Mouse (Mus musculus): ENCODE measurements at regions not wholly inside any gene's neighbourhood (a gene's known extent, or its start where the extent isn't known, plus 50 kb on each side); places are given as distances from the start of the nearest gene placed in this dataset.

DNA sequence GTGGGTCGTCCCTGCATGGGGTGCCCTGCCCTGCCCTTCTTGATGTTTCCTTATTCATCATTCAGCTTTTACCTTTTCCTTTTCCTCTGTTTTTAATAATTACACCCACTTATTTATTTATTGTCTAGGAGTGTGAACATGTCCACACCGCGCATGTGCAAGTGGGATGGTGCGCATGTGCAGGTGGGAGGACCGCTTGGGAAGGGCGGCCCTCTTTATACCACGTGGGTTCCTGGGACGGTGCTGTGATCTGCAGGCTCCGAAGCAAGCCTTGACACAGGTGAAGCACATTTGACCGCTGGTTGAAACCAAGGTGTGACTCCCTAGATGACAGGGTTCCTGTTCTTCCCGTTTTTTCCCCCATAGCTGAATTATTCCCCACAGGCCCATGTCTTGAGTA is 60.0 kb downstream of the Syf2 start:
- no peak overlapping the region for H3K4me3 ChIP-seq
- 90% methylated on average over 11 of the region's 11 CpGs for WGBS
- H3K9ac ChIP-seq (replicated peaks): no peak overlapping the region
- H3K36me3 ChIP-seq: no peaks in the 10 kb centered on the region
- no peaks in the 10 kb centered on the region for H3K9me3 ChIP-seq
- peaks cover 7% of the 10 kb centered on the region for H3K4me1 ChIP-seq
- no peak overlapping the region for H3K4me2 ChIP-seq (replicated peaks)
- H3K27ac ChIP-seq (replicated peaks): no peak overlapping the region
- no peak for ATAC-seq (ENCODE audit: low FRiP score, low read depth)
- H3K27me3 ChIP-seq: peaks cover 8% of the 10 kb centered on the region

- Histone ChIP-seq H3K4me3 (no peak overlapping the region), H3K27me3 (peaks cover 8% of the 10 kb centered on the region), H3K4me2 (replicated peaks) (no peak overlapping the region), H3K4me1 (peaks cover 9% of the 10 kb centered on the region), H3K9me3 (no peaks in the 10 kb centered on the region), H3K9ac (replicated peaks) (no peak overlapping the region), H3K27ac (replicated peaks) (no peak overlapping the region), H3K36me3 (no peaks in the 10 kb centered on the region)
- 60% methylated on average over 8 of the region's 8 CpGs for WGBS
- no peak for ATAC-seq (ENCODE audit: low FRiP score, low read depth)
These were observed 62.9 kb downstream of the Syf2 start for GRCm38 (mm10) chr4:134993526-134994122.

DNA sequence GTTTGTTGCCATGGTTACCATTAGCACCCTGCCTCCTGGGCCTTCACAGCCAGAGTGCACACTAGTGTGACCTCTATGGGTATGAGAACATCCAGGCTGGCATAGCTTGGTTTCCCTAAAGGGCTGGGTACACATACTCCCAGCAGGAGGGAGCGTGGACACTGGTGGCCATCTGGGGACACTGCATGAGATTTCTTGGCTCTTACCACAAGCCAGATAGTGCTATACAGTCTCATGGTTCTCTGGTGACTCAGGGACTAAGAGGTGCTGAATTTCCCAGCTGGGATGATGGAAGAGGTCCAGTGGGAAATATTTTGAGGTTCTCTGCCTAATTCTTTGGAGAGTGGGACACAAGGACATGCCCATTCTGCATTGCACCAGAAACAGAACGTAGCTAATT is 63.5 kb downstream of the Syf2 start:
- no peak for ATAC-seq (ENCODE audit: low FRiP score, low read depth)
- H3K36me3 ChIP-seq: no peaks in the 10 kb centered on the region
- no peak overlapping the region for H3K4me2 ChIP-seq (replicated peaks)
- H3K27ac ChIP-seq (replicated peaks): no peak overlapping the region
- no peak overlapping the region for H3K9ac ChIP-seq (replicated peaks)
- H3K4me1 ChIP-seq: peaks cover 13% of the 10 kb centered on the region
- H3K27me3 ChIP-seq: peaks cover 8% of the 10 kb centered on the region
- no peaks in the 10 kb centered on the region for H3K9me3 ChIP-seq
- WGBS: 87% methylated on average over 2 of the region's 2 CpGs
- H3K4me3 ChIP-seq: no peak overlapping the region

- Histone ChIP-seq H3K4me2 (replicated peaks) (no peak overlapping the region), H3K9me3 (no peaks in the 10 kb centered on the region), H3K27me3 (peaks cover 8% of the 10 kb centered on the region), H3K4me1 (peaks cover 9% of the 10 kb centered on the region), H3K4me3 (no peak overlapping the region), H3K27ac (replicated peaks) (no peak overlapping the region), H3K36me3 (no peaks in the 10 kb centered on the region), H3K9ac (replicated peaks) (no peak overlapping the region)
- ATAC-seq (ENCODE audit: low FRiP score, low read depth): no peak
- WGBS: 95% methylated on average over 5 of the region's 6 CpGs
These were observed 64.0 kb downstream of the Syf2 start for GRCm38 (mm10) chr4:134994648-134995047.

DNA sequence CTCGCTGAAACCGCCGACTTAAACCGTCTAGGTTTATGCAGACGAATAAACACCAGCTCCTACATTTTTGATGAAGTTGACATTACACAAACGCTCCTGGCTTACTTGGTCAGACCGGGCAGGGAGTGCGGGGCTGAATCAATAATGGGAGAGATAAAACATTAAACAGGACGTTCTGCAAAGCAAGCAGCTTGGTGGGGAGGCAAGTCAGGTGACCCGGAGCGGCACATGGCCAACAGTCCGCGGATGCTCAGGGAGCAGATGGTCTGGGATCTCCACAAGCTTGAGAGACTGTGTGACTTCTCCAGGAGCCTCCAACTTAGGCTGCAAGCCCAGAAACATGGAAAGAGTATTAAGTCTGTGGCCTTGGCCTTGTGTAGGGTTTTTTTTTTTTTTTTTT is 64.4 kb downstream of the Syf2 start:
- Histone ChIP-seq H3K4me3 (no peak overlapping the region), H3K9ac (replicated peaks) (no peak overlapping the region), H3K9me3 (no peaks in the 10 kb centered on the region), H3K4me1 (peaks cover 5% of the 10 kb centered on the region), H3K27me3 (peaks cover 8% of the 10 kb centered on the region), H3K4me2 (replicated peaks) (no peak overlapping the region), H3K27ac (replicated peaks) (no peak overlapping the region), H3K36me3 (no peaks in the 10 kb centered on the region)
- no peak for ATAC-seq (ENCODE audit: low FRiP score, low read depth)
- 70% methylated on average over 13 of the region's 13 CpGs for WGBS

- Histone ChIP-seq H3K27me3 (peaks cover 8% of the 10 kb centered on the region), H3K36me3 (no peaks in the 10 kb centered on the region), H3K27ac (replicated peaks) (no peak overlapping the region), H3K9ac (replicated peaks) (no peak overlapping the region), H3K9me3 (no peaks in the 10 kb centered on the region), H3K4me2 (replicated peaks) (no peak overlapping the region), H3K4me3 (no peak overlapping the region), H3K4me1 (peaks cover 5% of the 10 kb centered on the region)
- no peak for ATAC-seq (ENCODE audit: low FRiP score, low read depth)
- whole genome bisulfite sequencing: 89% methylated on average over 6 of the region's 6 CpGs
These were observed 65.4 kb downstream of the Syf2 start for GRCm38 (mm10) chr4:134996121-134996520.

DNA sequence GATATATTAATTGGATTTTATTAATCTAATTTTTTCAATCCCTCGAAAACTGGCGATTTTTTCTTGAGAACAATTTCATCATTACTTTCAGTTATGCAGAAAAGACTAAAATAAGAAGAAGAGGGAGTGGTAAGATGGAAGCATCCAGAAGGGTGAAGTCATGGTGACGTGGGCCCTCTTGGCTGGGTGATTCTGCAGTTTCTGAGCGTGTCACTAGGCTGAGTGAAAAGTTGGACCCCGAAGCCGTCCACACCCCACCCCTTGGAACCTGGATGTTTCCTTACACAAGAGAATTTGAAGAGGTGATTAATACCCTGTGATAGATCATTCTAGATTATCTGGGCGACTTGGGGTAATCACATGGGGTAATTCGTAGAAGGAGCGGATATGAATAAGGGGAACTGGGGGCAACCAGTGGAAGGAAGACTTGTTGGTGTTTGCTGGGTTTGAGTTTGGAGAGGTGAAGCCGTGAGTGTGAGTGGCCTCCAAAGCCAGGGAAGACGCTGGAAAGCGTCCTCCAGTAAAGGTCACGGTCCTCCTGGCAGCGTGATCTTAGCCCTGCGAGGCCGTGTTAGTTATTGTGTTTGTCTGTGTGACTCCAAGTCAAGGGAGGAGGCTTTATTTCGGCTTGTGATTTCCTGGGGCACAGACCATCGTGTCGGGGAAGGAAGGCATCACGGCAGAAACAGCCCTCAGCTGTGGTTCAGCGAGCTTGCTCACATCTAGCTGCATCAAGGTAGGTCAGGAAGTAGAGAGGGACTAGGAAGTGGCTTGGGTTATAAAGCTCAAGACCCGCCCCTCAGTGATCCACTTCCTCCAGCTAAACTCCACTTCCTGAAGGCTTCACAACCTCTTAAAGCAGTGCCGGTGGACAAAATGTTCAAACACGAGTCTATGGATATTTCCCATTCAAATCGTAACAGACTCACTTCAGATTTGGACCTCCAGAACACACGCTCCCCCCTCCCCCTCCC is 67.0 kb downstream of the Syf2 start:
- no peak overlapping the region for H3K9ac ChIP-seq (replicated peaks)
- peaks cover 8% of the 10 kb centered on the region for H3K27me3 ChIP-seq
- H3K4me2 ChIP-seq (replicated peaks): no peak overlapping the region
- no peak overlapping the region for H3K27ac ChIP-seq (replicated peaks)
- no peaks in the 10 kb centered on the region for H3K36me3 ChIP-seq
- H3K4me1 ChIP-seq: peaks cover 5% of the 10 kb centered on the region
- no peak overlapping the region for H3K4me3 ChIP-seq
- no peak for ATAC-seq (ENCODE audit: low FRiP score, low read depth)
- no peaks in the 10 kb centered on the region for H3K9me3 ChIP-seq
- WGBS: 89% methylated on average over 26 of the region's 26 CpGs

DNA sequence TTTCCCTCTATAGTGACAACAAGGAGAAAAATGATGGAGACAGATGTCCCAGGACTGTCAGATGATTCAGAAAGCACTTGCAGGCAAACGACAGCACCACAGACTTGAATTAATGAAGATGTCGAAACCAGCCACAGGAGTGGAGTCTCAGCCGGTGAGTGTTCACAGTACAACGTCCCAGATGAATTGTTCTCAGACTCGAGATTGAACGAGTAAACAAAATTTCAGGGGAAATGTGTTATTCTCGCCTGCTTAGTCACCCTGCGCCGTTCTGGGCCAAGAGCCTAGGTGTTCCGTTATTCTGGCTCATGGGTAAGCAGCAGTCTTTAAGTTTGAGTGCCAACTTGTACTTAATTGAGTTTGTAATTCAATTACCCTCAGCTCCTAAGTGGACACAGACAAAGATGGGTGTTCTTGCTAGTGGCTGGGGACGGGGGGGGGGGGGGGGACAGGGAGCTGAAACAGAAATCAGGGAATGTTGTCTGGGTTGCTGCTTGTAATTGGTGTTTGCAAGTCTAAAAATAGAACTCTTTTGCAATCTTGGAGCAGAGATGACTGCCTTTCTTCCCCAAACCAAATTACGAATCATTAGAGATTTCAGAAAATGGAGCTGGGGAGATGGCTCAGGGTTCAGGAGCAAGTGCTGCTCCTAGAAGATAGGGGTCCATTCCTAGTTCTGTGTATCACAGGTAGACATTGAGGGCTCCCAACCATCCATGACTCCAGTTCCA is 68.4 kb downstream of the Syf2 start:
- 77% methylated on average over 12 of the region's 12 CpGs for WGBS
- no peak overlapping the region for H3K9ac ChIP-seq (replicated peaks)
- no peaks in the 10 kb centered on the region for H3K27me3 ChIP-seq
- H3K4me3 ChIP-seq: no peak overlapping the region
- no peak overlapping the region for H3K27ac ChIP-seq (replicated peaks)
- no peak overlapping the region for H3K4me2 ChIP-seq (replicated peaks)
- H3K36me3 ChIP-seq: no peaks in the 10 kb centered on the region
- H3K4me1 ChIP-seq: peaks cover 5% of the 10 kb centered on the region; the same call in 1 of the 2 replicates
- H3K9me3 ChIP-seq: no peaks in the 10 kb centered on the region
- no peak for ATAC-seq (ENCODE audit: low FRiP score, low read depth)

DNA sequence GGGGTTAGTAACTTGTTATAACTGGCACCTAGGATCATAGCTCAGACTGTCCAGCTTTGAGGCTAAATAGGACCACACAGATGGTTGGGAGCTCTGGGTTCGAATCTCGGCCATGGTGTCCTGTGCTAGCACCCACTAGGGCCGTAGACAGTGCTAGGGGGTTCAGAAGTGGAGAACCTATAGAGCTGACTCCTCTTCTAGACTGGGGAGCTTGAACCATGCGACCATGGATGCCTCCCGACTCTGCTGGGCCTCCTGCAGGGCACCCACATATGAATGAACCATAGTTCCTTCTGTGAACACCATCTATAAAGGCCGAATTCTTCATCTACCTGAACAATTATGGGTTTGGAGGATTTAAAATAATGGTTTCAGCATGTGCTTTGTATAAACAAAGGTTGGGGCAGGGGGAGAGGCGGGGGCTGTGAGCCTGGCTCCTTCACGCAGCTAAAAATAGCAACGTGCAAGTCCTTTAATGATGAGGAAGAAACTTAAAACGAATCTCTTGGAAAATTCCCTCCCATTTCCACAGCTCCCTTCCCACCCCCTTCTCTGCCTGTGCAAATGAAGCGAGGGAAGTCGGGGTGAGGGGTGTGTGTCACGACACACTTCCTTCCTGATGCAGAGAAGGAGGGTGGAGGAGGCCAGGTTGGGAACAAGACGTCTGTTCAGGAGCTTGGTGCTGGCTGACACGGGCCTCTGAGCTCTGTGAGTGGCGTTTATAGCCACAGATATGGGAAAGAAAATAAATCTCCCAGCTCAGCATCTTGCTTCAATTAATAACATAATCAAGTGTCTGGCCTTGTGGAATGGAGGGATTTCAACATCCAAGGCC is 71.6 kb downstream of the Syf2 start:
- no peak overlapping the region for H3K4me2 ChIP-seq (replicated peaks)
- no peaks in the 10 kb centered on the region for H3K36me3 ChIP-seq
- H3K27ac ChIP-seq (replicated peaks): no peak overlapping the region
- no peaks in the 10 kb centered on the region for H3K9me3 ChIP-seq
- no peak overlapping the region for H3K9ac ChIP-seq (replicated peaks)
- peaks cover 5% of the 10 kb centered on the region; the same call in 1 of the 2 replicates for H3K4me1 ChIP-seq
- no peak overlapping the region for H3K4me3 ChIP-seq
- H3K27me3 ChIP-seq: no peaks in the 10 kb centered on the region
- ATAC-seq (ENCODE audit: low FRiP score, low read depth): no peak
- WGBS: 78% methylated on average over 16 of the region's 16 CpGs

DNA sequence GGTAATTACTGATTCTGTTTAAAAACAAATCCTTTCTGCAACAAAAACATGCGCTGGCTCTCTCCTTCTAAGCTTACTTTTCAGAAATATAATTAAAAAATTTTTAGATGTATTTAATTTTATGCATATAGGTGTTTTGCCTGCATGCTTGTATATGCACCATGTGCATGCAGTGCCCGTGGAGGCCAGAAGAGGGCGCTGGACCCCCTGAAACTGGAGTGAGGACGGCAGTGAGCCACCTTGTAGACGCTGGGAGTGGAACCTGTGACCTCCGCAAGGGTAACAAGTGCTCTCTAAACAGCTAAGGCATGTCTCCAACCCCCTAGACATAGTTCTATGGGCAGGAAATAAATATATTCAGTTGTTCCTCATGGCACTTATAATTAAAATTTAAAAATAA is 80.7 kb downstream of the Syf2 start:
- no peak overlapping the region for H3K4me2 ChIP-seq (replicated peaks)
- peaks cover 6% of the 10 kb centered on the region; the same call in 1 of the 2 replicates for H3K9me3 ChIP-seq
- WGBS: 80% methylated on average over 6 of the region's 6 CpGs
- ATAC-seq (ENCODE audit: low FRiP score, low read depth): no peak
- H3K27me3 ChIP-seq: 0 out of 2 replicates have a peak, but pooled peaks cover 1% of the 10 kb centered on the region
- H3K9ac ChIP-seq (replicated peaks): no peak overlapping the region
- no peak overlapping the region for H3K27ac ChIP-seq (replicated peaks)
- H3K4me1 ChIP-seq: peaks cover 5% of the 10 kb centered on the region
- no peaks in the 10 kb centered on the region for H3K36me3 ChIP-seq
- no peak overlapping the region for H3K4me3 ChIP-seq

GRCm38 (mm10) chr4:135012945-135013344 is 82.2 kb downstream of the Syf2 start:
- no peak overlapping the region for H3K4me2 ChIP-seq (replicated peaks)
- H3K36me3 ChIP-seq: no peaks in the 10 kb centered on the region
- H3K27me3 ChIP-seq: 0 out of 2 replicates have a peak, but pooled peaks cover 3% of the 10 kb centered on the region
- H3K9ac ChIP-seq (replicated peaks): no peak overlapping the region
- H3K4me1 ChIP-seq: peaks cover 5% of the 10 kb centered on the region
- peaks cover 6% of the 10 kb centered on the region; the same call in 1 of the 2 replicates for H3K9me3 ChIP-seq
- ATAC-seq (ENCODE audit: low FRiP score, low read depth): no peak
- H3K27ac ChIP-seq (replicated peaks): no peak overlapping the region
- no peak overlapping the region for H3K4me3 ChIP-seq
- WGBS: 71% methylated on average over 4 of the region's 4 CpGs
